Mouse (Mus musculus) heart, embryonic 14.5 days (tissue): ENCODE results near the gene Pla2r1. TPM values are rescaled to one million over a fixed set of nuclear protein-coding genes. Genes with fewer than 3 reads are reported as not detected.

Experiments
- ATAC-seq: fragments of 200-750 bp; cut with Nextera tagmentation; 2 replicates; pipeline ENCODE4 v1.8.0; 2017; ENCODE audit warnings: low read depth, moderate TSS enrichment; ENCODE audit not compliant: insufficient number of reproducible peaks, insufficient read depth, low FRiP score
- H3K27ac ChIP-seq, 2 experiments: fragments of 200-500 bp in 1 of 2; fragments of 300-500 bp in 1 of 2; sonication (generic) in 1 of 2; replicated peaks in 1 of 2; 2 replicates each; pipeline ENCODE4 v1.5.1; 2012 to 2014; ENCODE audit warnings: low read depth in 2 of 2, low read length in 2 of 2, control low read depth in 1 of 2, mild to moderate bottlenecking in 1 of 2, mixed read lengths in 1 of 2; ENCODE audit not compliant: control insufficient read depth in 1 of 2, insufficient read depth in 1 of 2
- H3K27me3 ChIP-seq: fragments of 300-500 bp; sonication (generic); 2 replicates; pipeline ENCODE4 v1.6.1; 2014; ENCODE audit warnings: mild to moderate bottlenecking, low read length, control low read depth; ENCODE audit not compliant: control insufficient read depth, insufficient read depth
- H3K36me3 ChIP-seq: fragments of 300-500 bp; sonication (generic); 2 replicates; pipeline ENCODE4 v1.6.1; 2014; ENCODE audit warnings: mild to moderate bottlenecking, control low read depth, low read length, mixed read lengths; ENCODE audit not compliant: control insufficient read depth, insufficient read depth
- H3K4me1 ChIP-seq, 2 experiments: fragments of 200-500 bp in 1 of 2; fragments of 300-500 bp in 1 of 2; sonication (generic) in 1 of 2; 2 replicates each; pipeline ENCODE4 v1.6.1; 2012 to 2014; ENCODE audit warnings: low read length in 2 of 2, control low read depth in 1 of 2, mixed read lengths in 1 of 2; ENCODE audit not compliant: control insufficient read depth in 2 of 2, insufficient read depth in 2 of 2
- H3K4me2 ChIP-seq: fragments of 300-500 bp; sonication (generic); 2 replicates; pipeline ENCODE4 v1.6.1; 2014; ENCODE audit warnings: mild to moderate bottlenecking, low read length
- H3K4me3 ChIP-seq, 2 experiments: fragments of 200-500 bp in 1 of 2; fragments of 300-500 bp in 1 of 2; sonication (generic) in 1 of 2; 2 replicates each; pipeline ENCODE4 v1.5.1; 2012 to 2014; ENCODE audit warnings: low read length in 2 of 2, mild to moderate bottlenecking in 2 of 2, control low read depth in 1 of 2, low read depth in 1 of 2, moderate library complexity in 1 of 2; ENCODE audit not compliant: control insufficient read depth in 1 of 2, insufficient read depth in 1 of 2
- H3K9ac ChIP-seq: fragments of 300-500 bp; sonication (generic); 2 replicates; pipeline ENCODE4 v1.6.1; 2014; ENCODE audit warnings: mild to moderate bottlenecking, low read length
- H3K9me3 ChIP-seq: fragments of 300-500 bp; sonication (generic); 2 replicates; pipeline ENCODE4 v1.6.1; 2016; ENCODE audit warnings: low read length, control low read depth; ENCODE audit not compliant: control insufficient read depth
- WGBS: fragments of 180-500 bp; shearing (Covaris S2); extraction: QIAGEN DNeasy Blood & Tissue Kit; methylation state at CpG from one replicate; pipeline ENCODE4 v1.1.7; 2014; 5-methylcytosine and 5-hydroxymethylcytosine counted together
- polyA plus RNA-seq: library from polyadenylated mRNA; unstranded; fragments of >200 nt; fragmentation: Nextera tagmentation; extraction: Ambion mirVana; gene quantifications from 2 replicates; pipeline ENCODE4 v1.2.1, GENCODE M21; 2014

Pla2r1 gene
- polyA plus RNA-seq, 1 experiment from 2014 or later, result 3.6 TPM

DNA sequence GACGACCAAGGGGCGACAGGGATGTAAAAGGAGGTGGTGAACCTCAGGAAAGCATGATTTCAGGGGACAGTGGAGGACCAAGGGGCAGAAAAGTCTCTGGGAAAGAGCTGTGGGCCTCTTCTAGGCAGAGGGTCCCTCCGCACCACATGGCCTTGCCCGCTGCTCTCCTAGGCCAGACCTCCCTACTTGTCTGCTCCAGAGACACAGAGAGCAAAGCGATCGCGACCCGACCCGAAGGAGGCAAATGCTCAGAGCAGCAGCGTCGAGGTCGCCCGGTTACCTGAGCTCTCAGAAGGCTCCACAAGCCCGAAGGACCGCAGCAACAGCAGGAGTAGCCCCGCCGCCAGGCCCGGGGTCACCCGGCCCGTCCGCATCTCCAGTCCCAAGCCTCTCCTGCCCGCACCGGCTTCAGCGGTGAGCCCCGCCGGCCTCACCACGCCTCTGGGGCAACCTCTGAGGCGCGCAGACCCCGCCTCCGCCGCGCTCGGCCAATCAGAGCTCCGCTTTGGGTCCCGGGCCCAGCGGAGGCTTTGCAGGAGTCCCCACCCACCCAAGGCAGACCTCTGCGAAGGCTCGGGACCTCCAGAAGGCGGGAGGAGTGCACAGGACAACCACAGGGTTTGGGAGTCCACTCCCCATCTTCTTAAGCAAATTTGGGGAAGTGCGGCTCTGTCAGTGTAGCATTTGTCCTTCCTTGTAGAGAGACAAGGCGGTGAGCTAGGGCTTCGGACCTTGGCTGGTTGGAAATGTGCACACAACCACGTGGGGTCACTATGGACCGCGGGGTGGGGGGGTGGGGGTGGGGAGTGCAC is 170.0 kb downstream of the Pla2r1 start, which contains the start of gene Ly75:
Gene Ly75 (minus strand): TSS at position 446 of the 812 bp plus-strand sequence.
- H3K27me3 ChIP-seq, result no peaks in the 10 kb centered on the region; the same call in 1 of the 2 replicates
- H3K4me3 ChIP-seq, result peak within 1 kb of the TSS; percentile 54 to 58
- no peaks in the 10 kb centered on the region for H3K36me3 ChIP-seq
- peaks cover 3 to 8% of the 10 kb centered on the region in 2 experiments; a peak in 3 of 4 replicates for H3K4me1 ChIP-seq
- ATAC-seq, result peak; percentile 96
- H3K27ac ChIP-seq, result no peak within 1 kb of the TSS
- peak within 1 kb of the TSS; percentile 93 for H3K4me2 ChIP-seq
- peak within 1 kb of the TSS; percentile 73 for H3K9ac ChIP-seq
- 1% methylated on average over 46 of the region's 46 CpGs for WGBS
- H3K9me3 ChIP-seq, result no peaks in the 10 kb centered on the region

DNA sequence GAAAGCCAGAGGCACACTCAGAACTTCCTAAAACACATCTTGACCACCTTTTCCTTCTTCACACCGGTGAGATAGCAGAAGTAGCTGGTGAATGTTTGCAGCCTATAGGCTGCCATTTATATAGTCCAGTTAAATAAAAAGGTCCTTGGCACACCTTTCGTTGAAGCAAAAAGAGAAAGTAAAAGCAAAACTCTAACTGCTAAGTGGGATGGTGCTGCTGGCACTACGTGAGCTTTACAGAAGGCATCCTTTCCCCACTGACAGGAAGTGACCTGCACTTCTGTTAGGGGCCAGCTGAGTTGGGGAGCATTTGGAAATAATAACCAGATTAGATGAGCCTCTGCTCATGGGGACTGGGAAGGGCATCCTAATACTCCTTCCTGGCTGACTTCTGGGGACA is 170.8 kb downstream of the Pla2r1 start:
- peak overlapping the region; percentile 54 to 58; a peak in 3 of 4 replicates for H3K4me3 ChIP-seq
- WGBS, result 76% methylated on average over 3 of the region's 3 CpGs
- peaks cover 3 to 8% of the 10 kb centered on the region in 2 experiments; a peak in 3 of 4 replicates for H3K4me1 ChIP-seq
- no peak for ATAC-seq
- H3K27me3 ChIP-seq, result no peaks in the 10 kb centered on the region; the same call in 1 of the 2 replicates
- H3K4me2 ChIP-seq, result peak overlapping the region; percentile 93
- no peak overlapping the region for H3K27ac ChIP-seq
- H3K9ac ChIP-seq, result no peak overlapping the region
- no peaks in the 10 kb centered on the region for H3K36me3 ChIP-seq
- H3K9me3 ChIP-seq, result no peaks in the 10 kb centered on the region

GRCm38 (mm10) chr2:60377260-60377659 is 175.8 kb downstream of the Pla2r1 start:
- Histone ChIP-seq H3K4me2 (no peak overlapping the region), H3K4me3 (no peak overlapping the region), H3K36me3 (no peaks in the 10 kb centered on the region), H3K9ac (no peak overlapping the region), H3K27ac (no peak overlapping the region), H3K9me3 (no peaks in the 10 kb centered on the region), H3K27me3 (no peaks in the 10 kb centered on the region; the same call in 1 of the 2 replicates), H3K4me1 (no peaks in the 10 kb centered on the region)
- no peak for ATAC-seq
- WGBS, result 80% methylated on average over 5 of the region's 5 CpGs

DNA sequence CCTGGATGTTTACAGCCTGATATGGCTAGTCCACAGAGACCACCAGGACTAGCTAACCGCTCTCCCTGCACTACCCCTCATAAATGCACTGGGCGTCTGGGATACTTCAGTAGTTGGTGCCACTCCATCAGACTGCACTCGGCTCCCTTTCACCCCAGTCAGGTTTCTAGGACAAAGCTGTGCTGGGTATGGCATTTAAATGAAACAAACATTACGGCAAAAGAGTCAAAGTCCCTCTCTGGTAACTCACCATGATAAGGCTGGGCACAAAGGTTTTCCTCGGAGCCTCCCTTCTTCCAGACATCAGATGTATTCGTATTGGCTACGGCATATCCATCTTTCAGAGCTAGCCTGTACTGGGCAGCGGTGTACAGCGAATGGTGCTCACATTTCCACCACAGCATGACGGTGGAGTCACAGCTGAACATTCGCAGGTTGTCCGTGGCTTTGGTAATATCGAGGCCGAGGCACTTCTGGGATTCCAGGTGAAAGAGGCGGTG is 177.4 kb downstream of the Pla2r1 start:
- no peaks in the 10 kb centered on the region for H3K27me3 ChIP-seq
- no peak overlapping the region for H3K4me2 ChIP-seq
- H3K4me3 ChIP-seq, result no peak overlapping the region
- no peaks in the 10 kb centered on the region for H3K36me3 ChIP-seq
- no peak overlapping the region for H3K27ac ChIP-seq
- no peaks in the 10 kb centered on the region for H3K9me3 ChIP-seq
- no peak for ATAC-seq
- 89% methylated on average over 15 of the region's 15 CpGs for WGBS
- H3K4me1 ChIP-seq, result no peaks in the 10 kb centered on the region
- no peak overlapping the region for H3K9ac ChIP-seq

- no peaks in the 10 kb centered on the region for H3K36me3 ChIP-seq
- no peak overlapping the region for H3K27ac ChIP-seq
- no peak overlapping the region for H3K9ac ChIP-seq
- no peaks in the 10 kb centered on the region for H3K9me3 ChIP-seq
- H3K4me3 ChIP-seq, result no peak overlapping the region
- ATAC-seq, result no peak
- WGBS, result 90% methylated on average over 8 of the region's 8 CpGs
- H3K27me3 ChIP-seq, result no peaks in the 10 kb centered on the region
- H3K4me1 ChIP-seq, result no peaks in the 10 kb centered on the region
- H3K4me2 ChIP-seq, result no peak overlapping the region
These were observed 178.0 kb downstream of the Pla2r1 start for GRCm38 (mm10) chr2:60375126-60375525.

- no peak overlapping the region for H3K9ac ChIP-seq
- no peak for ATAC-seq
- WGBS, result 94% methylated on average over 5 of the region's 5 CpGs
- no peaks in the 10 kb centered on the region for H3K27me3 ChIP-seq
- peaks cover 6 to 13% of the 10 kb centered on the region in 2 experiments for H3K4me1 ChIP-seq
- H3K4me2 ChIP-seq, result no peak overlapping the region
- no peaks in the 10 kb centered on the region for H3K36me3 ChIP-seq
- H3K9me3 ChIP-seq, result no peaks in the 10 kb centered on the region
- H3K4me3 ChIP-seq, result no peak overlapping the region
- H3K27ac ChIP-seq, result no peak overlapping the region
These were observed 182.9 kb downstream of the Pla2r1 start for GRCm38 (mm10) chr2:60370188-60370587.

DNA sequence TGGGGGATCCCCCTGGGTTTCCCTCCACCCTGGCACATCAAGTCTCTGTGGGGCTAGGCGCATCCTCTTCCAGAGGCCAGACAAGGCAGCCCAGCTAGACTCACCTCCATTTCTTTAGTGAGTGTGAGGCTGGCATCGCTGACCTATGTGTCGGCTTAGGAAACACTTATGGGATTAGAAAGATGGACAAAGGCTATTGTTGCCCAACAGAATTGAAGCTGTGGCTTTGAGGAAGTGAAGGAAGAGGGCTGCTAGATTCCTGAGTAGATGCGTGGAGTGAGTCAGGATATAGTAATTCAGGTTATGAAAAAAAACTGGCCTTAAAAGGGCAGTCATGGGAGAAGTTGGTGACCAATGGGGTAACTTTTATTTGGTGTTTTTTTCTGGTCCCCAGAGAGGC is 183.7 kb downstream of the Pla2r1 start:
- no peak for ATAC-seq
- 79% methylated on average over 4 of the region's 4 CpGs for whole genome bisulfite sequencing
- no peak overlapping the region for H3K4me3 ChIP-seq

More for the DNA sequence above, 183.7 kb downstream of the Pla2r1 start:
- H3K27ac ChIP-seq, result no peak overlapping the region
- no peaks in the 10 kb centered on the region for H3K36me3 ChIP-seq
- no peaks in the 10 kb centered on the region for H3K27me3 ChIP-seq
- H3K4me2 ChIP-seq, result no peak overlapping the region
- H3K9ac ChIP-seq, result no peak overlapping the region
- no peaks in the 10 kb centered on the region for H3K9me3 ChIP-seq
- peaks cover 6 to 15% of the 10 kb centered on the region in 2 experiments for H3K4me1 ChIP-seq
